Mouse (Mus musculus) MEL (cell line): Measurements from ENCODE around the gene Thbs1. TPM values are rescaled to one million over a fixed set of nuclear protein-coding genes. Genes with fewer than 3 reads are reported as not detected.

Experiments used
- DNase-seq: peaks from one replicate; pipeline ENCODE4 v3.0.0; 2011; ENCODE audit warnings: low read depth, low spot score
- H3K27ac ChIP-seq: 2 replicates; pipeline ENCODE4 v1.5.1; 2012; ENCODE audit warnings: low read depth, mild to moderate bottlenecking, control low read depth, low read length, moderate library complexity; ENCODE audit not compliant: control insufficient read depth
- H3K27me3 ChIP-seq, 2 experiments: fragments of 150-350 bp in 1 of 2; sonication (generic) in 1 of 2; 2 replicates each; pipeline ENCODE4 v1.6.1; 2012; ENCODE audit warnings: low read length in 2 of 2, mild to moderate bottlenecking in 2 of 2, improper control_type of control experiment in 1 of 2, moderate library complexity in 1 of 2; ENCODE audit not compliant: insufficient read depth in 2 of 2, control insufficient read depth in 1 of 2
- H3K36me3 ChIP-seq, 2 experiments: 2 replicates each; pipeline ENCODE4 v1.6.1; 2012 to 2014; ENCODE audit warnings: low read length in 2 of 2, improper control_type of control experiment in 1 of 2, inconsistent platforms in 1 of 2, mild to moderate bottlenecking in 1 of 2; ENCODE audit not compliant: insufficient read depth in 2 of 2, control insufficient read depth in 1 of 2
- H3K4me1 ChIP-seq, 2 experiments: fragments of 150-350 bp in 1 of 2; sonication (generic) in 1 of 2; 2 replicates each; pipeline ENCODE4 v1.6.1; 2012; ENCODE audit warnings: low read length in 2 of 2, improper control_type of control experiment in 1 of 2, mild to moderate bottlenecking in 1 of 2; ENCODE audit not compliant: insufficient read depth in 2 of 2, control insufficient read depth in 1 of 2
- H3K4me3 ChIP-seq, 2 experiments: fragments of 150-350 bp in 1 of 2; sonication (generic) in 1 of 2; 2 replicates each; pipeline ENCODE4 v1.5.1; 2012; ENCODE audit warnings: low read depth in 2 of 2, low read length in 2 of 2, mild to moderate bottlenecking in 2 of 2, moderate library complexity in 2 of 2, control low read depth in 1 of 2, improper control_type of control experiment in 1 of 2; ENCODE audit not compliant: control insufficient read depth in 1 of 2, insufficient read depth in 1 of 2
- H3K79me2 ChIP-seq: 2 replicates; pipeline ENCODE4 v1.6.1; 2012; ENCODE audit warnings: mild to moderate bottlenecking, low read length, moderate library complexity; ENCODE audit not compliant: control insufficient read depth, poor library complexity, insufficient read depth
- H3K9ac ChIP-seq: 2 replicates; pipeline ENCODE4 v1.6.1; 2012; ENCODE audit warnings: low read depth, mild to moderate bottlenecking, control low read depth, low read length, moderate library complexity; ENCODE audit not compliant: control insufficient read depth, poor library complexity, severe bottlenecking
- H3K9me3 ChIP-seq: fragments of 150-350 bp; sonication (generic); replicated peaks from 2 replicates; pipeline ENCODE4 v1.6.1; 2012; ENCODE audit warnings: mild to moderate bottlenecking, low read length, improper control_type of control experiment, moderate library complexity; ENCODE audit not compliant: insufficient read depth
- CHD1 ChIP-seq: IDR thresholded peaks from 2 replicates; pipeline ENCODE4 v1.6.1; 2012; ENCODE audit warnings: low read depth, mild to moderate bottlenecking, inconsistent platforms, low read length, improper control_type of control experiment
- CTCF ChIP-seq, 3 experiments: IDR thresholded peaks in 2 of 3; conservative IDR thresholded peaks in 1 of 3; 2 replicates each; pipeline ENCODE4 v1.5.1; 2011 to 2012; ENCODE audit warnings: low read length in 3 of 3, low read depth in 2 of 3, mild to moderate bottlenecking in 2 of 3, improper control_type of control experiment in 1 of 3, inconsistent platforms in 1 of 3, mixed read lengths in 1 of 3, moderate library complexity in 1 of 3; ENCODE audit not compliant: control insufficient read depth in 1 of 3, insufficient read depth in 1 of 3, poor library complexity in 1 of 3, severe bottlenecking in 1 of 3
- ELF1 ChIP-seq: IDR thresholded peaks from 2 replicates; pipeline ENCODE4 v1.6.1; 2014; ENCODE audit warnings: low read depth, mild to moderate bottlenecking, inconsistent platforms, low read length, improper control_type of control experiment, moderate library complexity
- ETS1 ChIP-seq: IDR thresholded peaks from 2 replicates; pipeline ENCODE4 v1.6.1; 2012; ENCODE audit warnings: low read depth, mild to moderate bottlenecking, inconsistent platforms, low read length, improper control_type of control experiment, moderate library complexity
- GABPA ChIP-seq: IDR thresholded peaks from 2 replicates; pipeline ENCODE4 v1.6.1; 2012; ENCODE audit warnings: low read depth, mild to moderate bottlenecking, inconsistent platforms, low read length, improper control_type of control experiment, moderate library complexity
- HCFC1 ChIP-seq: IDR thresholded peaks from 2 replicates; pipeline ENCODE4 v1.6.1; 2012; ENCODE audit warnings: low read depth, mild to moderate bottlenecking, inconsistent platforms, low read length, improper control_type of control experiment, moderate library complexity
- JUND ChIP-seq: IDR thresholded peaks from 2 replicates; pipeline ENCODE4 v1.6.1; 2011; ENCODE audit warnings: low read depth, mild to moderate bottlenecking, improper control_type of control experiment, low read length
- KAT2A ChIP-seq: conservative IDR thresholded peaks from 2 replicates; pipeline ENCODE4 v1.6.1; 2012; ENCODE audit warnings: low read depth, low read length, improper control_type of control experiment, inconsistent platforms
- MAX ChIP-seq: IDR thresholded peaks from 2 replicates; pipeline ENCODE4 v1.6.1; 2011; ENCODE audit warnings: low read length, improper control_type of control experiment
- MEF2A ChIP-seq: IDR thresholded peaks from 2 replicates; pipeline ENCODE4 v1.6.1; 2014; ENCODE audit warnings: low read depth, mild to moderate bottlenecking, inconsistent platforms, low read length, improper control_type of control experiment; ENCODE audit not compliant: poor library complexity, insufficient replicate concordance, severe bottlenecking; ENCODE audit errors: extremely low read depth
- MYB ChIP-seq: IDR thresholded peaks from 2 replicates; pipeline ENCODE4 v1.6.1; 2011; ENCODE audit warnings: mild to moderate bottlenecking, low read depth, low read length, improper control_type of control experiment
- MYC ChIP-seq: IDR thresholded peaks from 2 replicates; pipeline ENCODE4 v1.6.1; 2011; ENCODE audit warnings: low read depth, mild to moderate bottlenecking, low read length, improper control_type of control experiment, moderate library complexity
- NELFE ChIP-seq: IDR thresholded peaks from 2 replicates; pipeline ENCODE4 v1.6.1; 2011; ENCODE audit warnings: low read depth, low read length, improper control_type of control experiment
- NRF1 ChIP-seq: IDR thresholded peaks from 2 replicates; pipeline ENCODE4 v1.6.1; 2014; ENCODE audit warnings: low read depth, mild to moderate bottlenecking, inconsistent platforms, low read length, improper control_type of control experiment, moderate library complexity; ENCODE audit not compliant: poor library complexity, insufficient read depth, severe bottlenecking
- POLR2AphosphoS2 ChIP-seq: IDR thresholded peaks from 2 replicates; pipeline ENCODE4 v1.6.1; 2011; ENCODE audit warnings: low read length, improper control_type of control experiment
- RAD21 ChIP-seq: IDR thresholded peaks from 2 replicates; pipeline ENCODE4 v1.6.1; 2011; ENCODE audit warnings: mild to moderate bottlenecking, low read depth, low read length, improper control_type of control experiment
- RCOR1 ChIP-seq: IDR thresholded peaks from 2 replicates; pipeline ENCODE4 v1.6.1; 2012; ENCODE audit warnings: low read depth, mild to moderate bottlenecking, inconsistent platforms, low read length, improper control_type of control experiment
- SMC3 ChIP-seq: IDR thresholded peaks from 2 replicates; pipeline ENCODE4 v1.6.1; 2011; ENCODE audit warnings: low read depth, low read length, improper control_type of control experiment
- TAL1 ChIP-seq: IDR thresholded peaks from 2 replicates; pipeline ENCODE4 v1.6.1; 2012; ENCODE audit warnings: mild to moderate bottlenecking, inconsistent platforms, low read length, moderate library complexity, mixed read lengths
- TBP ChIP-seq: IDR thresholded peaks from 2 replicates; pipeline ENCODE4 v1.8.0; 2011; ENCODE audit warnings: low read depth, low read length, improper control_type of control experiment
- TCF12 ChIP-seq: IDR thresholded peaks from 2 replicates; pipeline ENCODE4 v1.6.1; 2014; ENCODE audit warnings: low read depth, mild to moderate bottlenecking, inconsistent platforms, low read length, improper control_type of control experiment, moderate library complexity
- USF2 ChIP-seq, 2 experiments: IDR thresholded peaks; 2 replicates each; pipeline ENCODE4 v1.6.1; 2011 to 2012; ENCODE audit warnings: improper control_type of control experiment in 2 of 2, low read length in 2 of 2, borderline replicate concordance in 1 of 2, inconsistent platforms in 1 of 2, low read depth in 1 of 2, mild to moderate bottlenecking in 1 of 2; ENCODE audit not compliant: insufficient read depth in 1 of 2
- ZC3H11A ChIP-seq: IDR thresholded peaks from 2 replicates; pipeline ENCODE4 v1.6.1; 2012; ENCODE audit warnings: low read depth, mild to moderate bottlenecking, inconsistent platforms, low read length, improper control_type of control experiment
- polyA plus RNA-seq, 2 experiments: library from polyadenylated mRNA; stranded (reverse) in 1 of 2; unstranded in 1 of 2; fragments of >175 nt in 1 of 2; fragments of >200 nt in 1 of 2; gene quantifications; 2 replicates each; pipeline versions ENCODE4 v1.2.1 to v1.2.4; 2012; ENCODE audit warnings: low replicate concordance in 2 of 2, low read depth in 1 of 2; ENCODE audit not compliant: insufficient read length in 2 of 2, insufficient read depth in 1 of 2, missing spikeins in 1 of 2
- total RNA-seq: library from RNA; depleted of rRNA; stranded (reverse); fragments of 300-350 nt; gene quantifications from 2 replicates; pipeline ENCODE4 v1.2.3, GENCODE M21; 2012

The Thbs1 gene
- total and polyA plus RNA-seq, 3 experiments = not detected

DNA sequence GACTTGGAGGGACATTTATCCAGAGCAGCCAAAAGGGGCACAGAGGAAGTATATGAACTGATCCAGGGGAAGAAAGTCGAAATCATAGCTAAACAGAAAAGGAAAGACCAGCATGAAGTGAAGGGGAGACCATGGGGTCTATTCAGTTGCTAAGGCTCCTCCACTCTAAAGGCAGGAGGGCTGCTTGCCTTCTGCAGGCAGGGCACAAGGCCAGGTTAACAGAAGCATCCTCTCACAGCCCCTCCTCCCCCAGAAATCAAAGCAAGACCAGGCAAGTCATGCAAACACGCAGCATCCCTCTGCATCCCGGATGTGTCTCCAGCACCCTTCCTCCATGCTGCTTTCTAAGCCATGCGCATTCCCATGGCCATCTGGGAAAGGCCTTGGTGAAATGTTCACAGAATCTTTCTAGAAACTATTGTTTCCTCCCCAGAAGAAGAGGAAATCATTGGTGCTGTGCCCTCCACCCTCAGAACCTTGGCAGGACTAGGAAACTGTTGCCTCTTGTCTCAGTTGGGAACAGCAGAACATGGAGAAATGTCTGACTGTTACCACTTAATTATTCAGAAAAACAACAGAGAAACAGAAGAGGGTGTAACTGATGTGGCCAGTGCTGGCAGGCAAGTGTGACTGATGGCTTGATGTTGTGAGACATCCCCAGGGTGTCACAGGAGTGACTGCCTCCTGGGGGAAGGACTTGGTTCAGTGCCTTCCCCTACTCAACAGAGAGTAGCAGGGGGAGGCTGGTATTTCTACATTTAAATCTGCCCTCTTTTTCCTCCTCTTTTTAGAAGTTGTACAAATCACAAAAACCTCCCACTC is 36.9 kb downstream of the Thbs1 start:
- H3K27me3 ChIP-seq = no peaks in the 10 kb centered on the region
- no peak for DNase-seq
- H3K36me3 ChIP-seq = no peaks in the 10 kb centered on the region
- no peak overlapping the region for H3K4me3 ChIP-seq
- H3K9ac ChIP-seq = no peak overlapping the region
- H3K4me1 ChIP-seq = no peaks in the 10 kb centered on the region
- H3K79me2 ChIP-seq = no peaks in the 10 kb centered on the region
- no peaks in the 10 kb centered on the region for H3K9me3 ChIP-seq
- no peak overlapping the region for H3K27ac ChIP-seq
- TF ChIP-seq CHD1 (no peak), ZC3H11A (no peak), MYB (no peak), MEF2A (no peak)

DNA sequence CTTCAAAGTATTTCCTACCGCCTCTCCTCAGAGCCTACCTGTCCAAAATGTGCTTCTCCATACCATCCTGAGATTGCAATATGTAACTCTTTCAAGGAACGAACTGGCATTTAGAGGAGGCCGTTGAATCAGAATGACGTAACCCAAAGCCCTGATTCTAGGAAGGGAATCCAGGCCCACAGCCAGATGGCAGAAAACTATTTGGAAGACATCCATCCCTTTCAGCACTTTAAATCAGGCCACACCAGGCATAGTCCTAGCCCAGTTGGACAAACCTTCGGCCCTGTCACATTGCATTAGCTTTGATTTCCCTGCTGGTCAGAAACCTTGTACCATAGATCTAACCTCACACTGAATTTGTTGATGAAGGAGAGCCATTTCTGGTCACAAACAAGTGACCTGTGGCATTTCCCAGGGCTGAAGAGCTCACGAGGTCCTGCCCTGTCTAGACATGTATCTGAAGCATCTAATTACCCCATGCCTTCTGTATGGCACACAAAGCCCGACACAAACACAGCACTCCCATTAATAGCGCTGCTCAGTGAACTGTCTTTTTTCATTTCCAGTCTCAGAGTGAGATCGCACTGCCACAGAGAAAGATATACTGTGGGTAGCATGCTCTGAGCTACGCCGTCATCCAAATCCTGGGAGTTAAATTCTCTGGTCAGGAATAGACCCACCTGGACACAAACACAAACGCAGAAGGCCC is 38.3 kb downstream of the Thbs1 start:
- Histone ChIP-seq H3K27ac (no peak overlapping the region), H3K4me3 (no peak overlapping the region), H3K36me3 (no peaks in the 10 kb centered on the region), H3K9ac (no peak overlapping the region), H3K27me3 (no peaks in the 10 kb centered on the region), H3K4me1 (no peaks in the 10 kb centered on the region), H3K9me3 (no peaks in the 10 kb centered on the region), H3K79me2 (no peaks in the 10 kb centered on the region)
- DNase-seq = no peak
- TF ChIP-seq MYC (no peak), KAT2A (no peak), RCOR1 (no peak), HCFC1 (no peak), TBP (no peak), TAL1 (no peak), GABPA (no peak), ETS1 (no peak), RAD21 (no peak), POLR2AphosphoS2 (no peak), USF2 (IDR thresholded peaks at IDR 0.05; ENCODE audit: borderline replicate concordance in 1 of 2, insufficient read depth in 1 of 2, low read depth in 1 of 2, low read length in 2 of 2) (no peak), CTCF (IDR thresholded peaks at IDR 0.05 in 2 of 3, conservative IDR thresholded peaks at IDR 0.05 in 1 of 3; ENCODE audit: control insufficient read depth in 1 of 3, insufficient read depth in 1 of 3, low read depth in 2 of 3, low read length in 3 of 3, poor library complexity in 1 of 3, severe bottlenecking in 1 of 3) (no peak), JUND (no peak), NELFE (no peak), TCF12 (no peak), NRF1 (no peak), SMC3 (no peak), MAX (no peak), MEF2A (no peak), ELF1 (no peak)
